Mouse (Mus musculus): ENCODE measurements around the gene Plxnb2. TPM values are rescaled to one million over a fixed set of nuclear protein-coding genes. Genes with fewer than 3 reads are reported as not detected.

Gene Plxnb2
- polyA plus RNA-seq, 1 experiment: 376 TPM

- WGBS: 58% methylated on average over 6 of the region's 6 CpGs
- peaks cover 2% of the 10 kb centered on the region; the same call in 1 of the 2 replicates for H3K4me1 ChIP-seq (ENCODE audit: control insufficient read depth, insufficient read depth, insufficient read length, low read length)
- TF ChIP-seq CTCF (IDR thresholded peaks at IDR 0.05; ENCODE audit: extremely low read depth, insufficient read length, insufficient replicate concordance, low read depth, low read length) (no peak), POLR2A (IDR thresholded peaks at IDR 0.05; ENCODE audit: low read depth, low read length) (no peak)
- H3K4me3 ChIP-seq (ENCODE audit: low read depth, low read length): no peak overlapping the region
- H3K27me3 ChIP-seq (ENCODE audit: control insufficient read depth, insufficient read depth, low read length): no peaks in the 10 kb centered on the region
- H3K36me3 ChIP-seq (ENCODE audit: control insufficient read depth, insufficient read depth, low read length): no peaks in the 10 kb centered on the region
- H3K27ac ChIP-seq (ENCODE audit: insufficient read depth, low read depth, low read length): no peak overlapping the region
These were observed 14.7 kb upstream of the Plxnb2 start for GRCm38 (mm10) chr15:89195261-89195681.

GRCm38 (mm10) chr15:89184937-89185227 lies 4.3 kb upstream of the Plxnb2 start:
- H3K4me1 ChIP-seq (ENCODE audit: control insufficient read depth, insufficient read depth, insufficient read length, low read length): peaks cover 9% of the 10 kb centered on the region
- no peaks in the 10 kb centered on the region for H3K27me3 ChIP-seq (ENCODE audit: control insufficient read depth, insufficient read depth, low read length)
- H3K27ac ChIP-seq (ENCODE audit: insufficient read depth, low read depth, low read length): no peak overlapping the region
- H3K4me3 ChIP-seq (ENCODE audit: low read depth, low read length): no peak overlapping the region
- TF ChIP-seq POLR2A (IDR thresholded peaks at IDR 0.05; ENCODE audit: low read depth, low read length) (no peak), CTCF (IDR thresholded peaks at IDR 0.05; ENCODE audit: extremely low read depth, insufficient read length, insufficient replicate concordance, low read depth, low read length) (no peak)
- 77% methylated on average over 5 of the region's 5 CpGs for WGBS
- H3K36me3 ChIP-seq (ENCODE audit: control insufficient read depth, insufficient read depth, low read length): no peaks in the 10 kb centered on the region

DNA sequence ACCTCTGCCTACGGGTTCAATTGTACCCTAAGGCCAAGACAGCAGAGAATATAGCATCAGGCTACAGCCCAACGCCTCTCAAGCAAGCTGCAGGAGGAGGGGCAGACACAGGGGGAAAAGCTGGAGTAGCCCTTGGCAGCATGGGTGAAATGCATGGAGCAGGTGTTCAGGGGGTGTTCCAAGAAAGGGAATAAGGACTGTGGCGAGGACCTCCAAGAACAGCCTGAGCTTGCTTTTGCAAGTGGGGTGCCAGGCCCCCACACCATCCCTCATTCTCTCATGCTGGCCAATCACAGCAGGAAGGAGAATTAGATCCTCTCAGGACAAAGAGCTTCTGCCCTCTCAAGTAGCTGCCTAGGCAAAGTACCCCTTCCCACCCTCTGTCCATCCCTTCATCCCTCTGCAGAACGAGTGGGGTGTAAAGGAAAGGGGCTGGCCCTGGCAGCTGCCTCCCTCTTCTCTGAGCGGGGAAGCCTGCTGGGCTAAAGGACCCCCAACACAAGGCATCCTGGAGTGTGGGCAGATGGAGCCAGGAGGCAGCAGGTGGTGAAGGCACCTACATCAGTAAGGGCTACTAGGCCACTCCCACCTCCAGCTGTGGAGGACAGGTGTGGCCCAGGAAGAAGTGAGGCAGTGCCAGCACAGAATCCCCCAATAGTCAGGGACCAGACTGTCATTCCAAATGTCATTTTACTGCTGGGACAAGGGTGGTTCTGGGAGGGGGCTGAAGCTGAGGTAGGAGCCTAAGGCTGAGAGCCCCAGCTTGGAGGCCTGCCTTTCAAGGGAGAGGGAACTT lies 3.8 kb upstream of the Plxnb2 start:
- H3K36me3 ChIP-seq (ENCODE audit: control insufficient read depth, insufficient read depth, low read length): no peaks in the 10 kb centered on the region
- TF ChIP-seq CTCF (IDR thresholded peaks at IDR 0.05; ENCODE audit: extremely low read depth, insufficient read length, insufficient replicate concordance, low read depth, low read length): no peak
- no peak for TF ChIP-seq POLR2A (IDR thresholded peaks at IDR 0.05; ENCODE audit: low read depth, low read length)

DNA sequence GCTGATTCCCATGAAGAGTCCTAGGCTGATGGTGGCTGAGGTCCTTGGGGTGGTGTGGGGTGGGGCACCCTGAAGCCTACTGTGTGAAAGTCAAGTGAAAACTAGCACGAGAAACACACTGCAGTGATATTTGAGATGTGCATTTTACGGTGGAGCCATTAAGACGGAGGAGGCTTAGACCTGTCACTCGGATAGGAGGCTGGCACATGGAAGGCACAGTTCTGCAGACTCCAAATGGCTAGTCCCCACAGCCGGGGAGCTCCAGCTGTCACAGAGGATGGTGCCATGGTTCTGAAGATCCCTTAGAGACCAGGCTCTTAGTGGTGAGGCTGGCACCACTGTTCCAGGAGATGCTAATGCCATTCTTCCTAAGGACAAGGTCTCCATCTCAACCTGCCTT lies 2.3 kb upstream of the Plxnb2 start:
- Histone ChIP-seq H3K36me3 (ENCODE audit: control insufficient read depth, insufficient read depth, low read length) (no peaks in the 10 kb centered on the region), H3K27ac (ENCODE audit: insufficient read depth, low read depth, low read length) (no peak overlapping the region), H3K4me3 (ENCODE audit: low read depth, low read length) (no peak overlapping the region), H3K4me1 (ENCODE audit: control insufficient read depth, insufficient read depth, insufficient read length, low read length) (peaks cover 17% of the 10 kb centered on the region), H3K27me3 (ENCODE audit: control insufficient read depth, insufficient read depth, low read length) (no peaks in the 10 kb centered on the region)
- TF ChIP-seq CTCF (IDR thresholded peaks at IDR 0.05; ENCODE audit: extremely low read depth, insufficient read length, insufficient replicate concordance, low read depth, low read length): no peak
- WGBS: 80% methylated on average over 5 of the region's 5 CpGs

More for the DNA sequence above, 3.8 kb upstream of the Plxnb2 start:
- no peak overlapping the region for H3K4me3 ChIP-seq (ENCODE audit: low read depth, low read length)
- H3K27me3 ChIP-seq (ENCODE audit: control insufficient read depth, insufficient read depth, low read length): no peaks in the 10 kb centered on the region
- no peak overlapping the region for H3K27ac ChIP-seq (ENCODE audit: insufficient read depth, low read depth, low read length)
- peaks cover 9% of the 10 kb centered on the region for H3K4me1 ChIP-seq (ENCODE audit: control insufficient read depth, insufficient read depth, insufficient read length, low read length)
- WGBS: 87% methylated on average over 5 of the region's 5 CpGs

GRCm38 (mm10) chr15:89182328-89182741 lies 1.7 kb upstream of the Plxnb2 start:
- H3K4me3 ChIP-seq (ENCODE audit: low read depth, low read length): no peak overlapping the region
- H3K36me3 ChIP-seq (ENCODE audit: control insufficient read depth, insufficient read depth, low read length): no peaks in the 10 kb centered on the region
- H3K4me1 ChIP-seq (ENCODE audit: control insufficient read depth, insufficient read depth, insufficient read length, low read length): peaks cover 20% of the 10 kb centered on the region
- no peak overlapping the region for H3K27ac ChIP-seq (ENCODE audit: insufficient read depth, low read depth, low read length)
- 62% methylated on average over 6 of the region's 6 CpGs for WGBS
- TF ChIP-seq POLR2A (IDR thresholded peaks at IDR 0.05; ENCODE audit: low read depth, low read length) (no peak), CTCF (IDR thresholded peaks at IDR 0.05; ENCODE audit: extremely low read depth, insufficient read length, insufficient replicate concordance, low read depth, low read length) (no peak)
- no peaks in the 10 kb centered on the region for H3K27me3 ChIP-seq (ENCODE audit: control insufficient read depth, insufficient read depth, low read length)

- Histone ChIP-seq H3K4me1 (ENCODE audit: control insufficient read depth, insufficient read depth, insufficient read length, low read length) (peaks cover 26% of the 10 kb centered on the region), H3K36me3 (ENCODE audit: control insufficient read depth, insufficient read depth, low read length) (no peaks in the 10 kb centered on the region), H3K4me3 (ENCODE audit: low read depth, low read length) (no peak overlapping the region), H3K27ac (ENCODE audit: insufficient read depth, low read depth, low read length) (no peak overlapping the region), H3K27me3 (ENCODE audit: control insufficient read depth, insufficient read depth, low read length) (no peaks in the 10 kb centered on the region)
- WGBS: 63% methylated on average over 10 of the region's 10 CpGs
- TF ChIP-seq POLR2A (IDR thresholded peaks at IDR 0.05; ENCODE audit: low read depth, low read length): no peak
- TF ChIP-seq CTCF (IDR thresholded peaks at IDR 0.05; ENCODE audit: extremely low read depth, insufficient read length, insufficient replicate concordance, low read depth, low read length): no peak
These were observed 1.1 kb upstream of the Plxnb2 start for GRCm38 (mm10) chr15:89181561-89182270.

DNA sequence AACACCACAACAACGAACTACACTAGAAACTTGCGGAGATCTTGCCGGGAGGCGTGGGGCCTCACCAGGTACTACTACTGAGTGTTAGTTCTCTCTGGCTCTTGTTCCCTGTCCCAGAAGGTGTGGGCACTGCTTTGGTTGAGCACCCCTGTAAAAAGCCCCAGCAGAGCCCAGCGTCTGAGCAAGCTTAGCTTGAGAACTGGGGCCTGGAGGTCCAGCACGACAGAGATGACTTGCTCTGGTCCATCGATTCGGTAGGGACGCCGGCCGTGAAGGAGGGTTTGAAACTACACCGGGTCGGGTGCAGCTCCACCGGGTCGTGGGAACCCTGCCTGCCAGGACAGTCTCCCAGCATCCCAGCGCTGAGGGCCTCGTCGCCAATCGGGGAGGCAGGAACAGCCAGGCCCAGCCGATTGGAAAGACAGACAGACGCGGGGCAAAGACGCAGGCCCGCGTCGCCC lies 477 bp downstream of the Plxnb2 start:
- peak overlapping the region; percentile 89 for H3K4me3 ChIP-seq (ENCODE audit: low read depth, low read length)
- peaks cover 41% of the 10 kb centered on the region for H3K4me1 ChIP-seq (ENCODE audit: control insufficient read depth, insufficient read depth, insufficient read length, low read length)
- H3K27ac ChIP-seq (ENCODE audit: insufficient read depth, low read depth, low read length): peak overlapping the region; percentile 100
- H3K36me3 ChIP-seq (ENCODE audit: control insufficient read depth, insufficient read depth, low read length): no peaks in the 10 kb centered on the region
- no peaks in the 10 kb centered on the region for H3K27me3 ChIP-seq (ENCODE audit: control insufficient read depth, insufficient read depth, low read length)
- TF ChIP-seq POLR2A (IDR thresholded peaks at IDR 0.05; ENCODE audit: low read depth, low read length) (no peak), CTCF (IDR thresholded peaks at IDR 0.05; ENCODE audit: extremely low read depth, insufficient read length, insufficient replicate concordance, low read depth, low read length) (no peak)
- WGBS: 1% methylated on average over 26 of the region's 26 CpGs

Measured in small intestine, adult 2 months (tissue).